Mouse (Mus musculus): Measurements from ENCODE around the gene Mrpl35.

GRCm38 (mm10) chr6:71783165-71783564, 43.6 kb downstream of the Mrpl35 start:
- TF ChIP-seq CTCF (IDR thresholded peaks at IDR 0.05; ENCODE audit: extremely low read depth, insufficient read length, insufficient replicate concordance, low read depth, low read length) = no peak
- TF ChIP-seq POLR2A (IDR thresholded peaks at IDR 0.05; ENCODE audit: low read depth, low read length) = no peak

All from small intestine, adult 2 months (tissue).